Mouse (Mus musculus): ENCODE results near the gene Cxxc4.

GRCm38 (mm10) chr3:134307801-134308200, 71.5 kb downstream of the Cxxc4 start:
- TF ChIP-seq GATA1 (IDR thresholded peaks at IDR 0.05; ENCODE audit: borderline replicate concordance, low read length) (no peak), FLI1 (IDR thresholded peaks at IDR 0.05; ENCODE audit: low read length) (no peak)

Measured in megakaryocyte, embryonic 14.5 days (primary cell).